Mouse (Mus musculus): ENCODE measurements around the gene Sik3.
"Not testable (repeated sequence)": the region's sequence is repeated elsewhere in the genome, so short reads cannot be mapped to it uniquely, and the experiment has no call there.

Gene Sik3

GRCm38 (mm10) chr9:46118844-46119385, 106.3 kb downstream of the Sik3 start:
- no peak for DNase-seq

GRCm38 (mm10) chr9:46119943-46120441, 107.4 kb downstream of the Sik3 start:
- peak; percentile 70 for DNase-seq

GRCm38 (mm10) chr9:46120468-46121253, 108.0 kb downstream of the Sik3 start:
- DNase-seq = no peak

GRCm38 (mm10) chr9:46121486-46121885, 108.9 kb downstream of the Sik3 start:
- DNase-seq = no peak

GRCm38 (mm10) chr9:46122731-46123130, 110.1 kb downstream of the Sik3 start:
- no peak for DNase-seq

GRCm38 (mm10) chr9:46126295-46126694, 113.7 kb downstream of the Sik3 start:
- no peak for DNase-seq

GRCm38 (mm10) chr9:46127326-46127725, 114.7 kb downstream of the Sik3 start:
- DNase-seq = no peak

GRCm38 (mm10) chr9:46129241-46129640, 116.6 kb downstream of the Sik3 start:
- DNase-seq = no peak

GRCm38 (mm10) chr9:46132821-46133220, 120.2 kb downstream of the Sik3 start:
- DNase-seq = not testable (repeated sequence)

GRCm38 (mm10) chr9:46138831-46139230, 126.2 kb downstream of the Sik3 start:
- DNase-seq = no peak

GRCm38 (mm10) chr9:46140811-46141210, 128.2 kb downstream of the Sik3 start:
- no peak for DNase-seq

GRCm38 (mm10) chr9:46142031-46142430, 129.4 kb downstream of the Sik3 start:
- DNase-seq = no peak

GRCm38 (mm10) chr9:46142492-46142891, 129.9 kb downstream of the Sik3 start:
- no peak for DNase-seq

- DNase-seq = no peak
Observed at GRCm38 (mm10) chr9:46144976-46145375, 132.4 kb downstream of the Sik3 start.

GRCm38 (mm10) chr9:46146437-46146836, 133.8 kb downstream of the Sik3 start:
- no peak for DNase-seq

- no peak for DNase-seq
Observed at GRCm38 (mm10) chr9:46148723-46149122, 136.1 kb downstream of the Sik3 start.

- no peak for DNase-seq
Observed at GRCm38 (mm10) chr9:46149392-46149791, 136.8 kb downstream of the Sik3 start.

GRCm38 (mm10) chr9:46150116-46150515, 137.5 kb downstream of the Sik3 start:
- no peak for DNase-seq

- no peak for DNase-seq
Observed at GRCm38 (mm10) chr9:46150890-46151703, 138.5 kb downstream of the Sik3 start.

- no peak for DNase-seq
Observed at GRCm38 (mm10) chr9:46151704-46152040, 139.1 kb downstream of the Sik3 start.

- no peak for DNase-seq
Observed at GRCm38 (mm10) chr9:46152067-46153015, 139.7 kb downstream of the Sik3 start.

- no peak for DNase-seq
Observed at GRCm38 (mm10) chr9:46154469-46154868, 141.8 kb downstream of the Sik3 start.

GRCm38 (mm10) chr9:46155026-46155425, 142.4 kb downstream of the Sik3 start:
- DNase-seq = no peak
